Mouse (Mus musculus): ENCODE measurements around the gene Zcchc17.

DNA sequence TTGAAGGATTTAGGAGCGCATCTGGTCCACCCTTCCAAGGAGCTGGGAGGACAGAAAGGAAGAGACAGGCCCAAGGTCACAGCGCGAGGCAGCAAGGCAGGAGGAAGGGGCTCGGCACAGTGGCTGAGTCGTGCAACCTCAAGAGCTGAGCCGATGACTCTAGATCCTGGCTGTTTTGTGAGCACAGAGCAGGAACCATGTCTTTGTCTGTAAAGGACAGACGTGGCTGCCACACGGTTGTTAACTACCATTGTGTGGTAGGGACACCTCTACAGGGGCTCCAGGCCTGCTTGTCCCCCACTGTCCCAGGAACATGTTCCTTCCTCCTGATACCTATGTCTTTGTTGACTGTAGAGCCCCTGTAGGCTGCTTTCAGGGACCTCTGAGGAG lies 60.1 kb downstream of the Zcchc17 start:
- TF ChIP-seq CTCF (IDR thresholded peaks at IDR 0.05; ENCODE audit: borderline replicate concordance, control insufficient read depth, extremely low read depth, insufficient read depth, low read length, poor library complexity) (no peak), POLR2A (IDR thresholded peaks at IDR 0.05; ENCODE audit: control insufficient read depth, extremely low read depth, insufficient read depth, low read length, poor library complexity) (no peak)
